Comparison of ENCODE assay signal across 11 mouse cellular contexts in the genomic region with DNA sequence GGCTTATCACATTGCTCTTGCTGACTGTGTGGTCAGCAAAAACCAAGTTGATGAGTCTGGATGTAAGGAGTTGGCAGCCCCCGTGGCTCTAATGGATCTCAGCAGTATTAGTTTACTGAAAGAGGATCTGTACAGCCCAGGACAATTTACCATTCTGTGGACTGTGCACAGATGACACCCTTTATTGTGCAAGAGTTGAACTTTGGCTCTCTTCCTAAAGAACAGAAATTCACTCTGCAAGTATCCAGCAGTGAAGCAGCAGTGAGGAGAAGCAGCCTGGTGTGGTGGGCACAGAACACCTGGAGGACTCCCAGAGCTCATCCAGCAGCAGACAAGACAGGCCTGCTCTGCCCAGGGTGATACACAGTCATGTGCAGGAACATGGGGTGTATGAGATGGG.
DNase-seq lines count a peak whose midpoint lies in the region; ATAC-seq and TF ChIP-seq lines count a peak whose summit lies in the region.
"Had no signal": no experiment of that assay in that cellular context is flagged by ENCODE, and none has a peak within 500 bp of the region (broad histone marks: within the 10 kb centered on the region; RNA-seq: fewer than 3 reads in every experiment).

No protein-coding gene starts in this region.

- H3K27ac ChIP-seq in kidney, postnatal 0 days = no peak overlapping the region
- peak overlapping the region; percentile 29; the same call in 1 of the 2 replicates for H3K27ac ChIP-seq in liver, postnatal 0 days (ENCODE audit: low read depth)

- H3K4me2 ChIP-seq in kidney, postnatal 0 days (ENCODE audit: low read length) = no peak overlapping the region
- no peak overlapping the region for H3K4me2 ChIP-seq in liver, postnatal 0 days (ENCODE audit: low read depth, low read length)

- H3K4me3 ChIP-seq in kidney, postnatal 0 days (replicated peaks; ENCODE audit: low read depth, low read length) = no peak overlapping the region
- no peak overlapping the region for H3K4me3 ChIP-seq in C2C12 (ENCODE audit: insufficient read depth, poor library complexity, severe bottlenecking)
- no peak overlapping the region for H3K4me3 ChIP-seq in liver, postnatal 0 days (ENCODE audit: low read depth, low read length)

- H3K9ac ChIP-seq in kidney, postnatal 0 days (ENCODE audit: low read depth, low read length) = no peak overlapping the region
- H3K9ac ChIP-seq in liver, postnatal 0 days (replicated peaks) = no peak overlapping the region

- H3K36me3 ChIP-seq in kidney, postnatal 0 days (ENCODE audit: insufficient read depth, low read length) = no peaks in the 10 kb centered on the region
- H3K36me3 ChIP-seq in C2C12 (ENCODE audit: control insufficient read depth, insufficient read depth) = no peaks in the 10 kb centered on the region
- no peaks in the 10 kb centered on the region for H3K36me3 ChIP-seq in liver, postnatal 0 days (replicated peaks; ENCODE audit: insufficient read depth, low read length)

- peak; percentile 40 for DNase-seq in kidney, postnatal 0 days (ENCODE audit: low spot score)
- no peak for DNase-seq in kidney, adult 18-20 months
- DNase-seq in adipocyte (ENCODE audit: low spot score) = peak; percentile 62
- no peak for DNase-seq in liver, postnatal 0 days
- DNase-seq in right cerebral cortex, postnatal 4 days = no peak
- no peak for DNase-seq in ovary, postnatal 10 days (ENCODE audit: low spot score)
- DNase-seq: cerebellum, postnatal 10 days; gastrocnemius, postnatal 10 days; retina, postnatal 1 day; thymus, postnatal 4 days had no signal

- H3K4me1 ChIP-seq in kidney, postnatal 0 days (replicated peaks; ENCODE audit: insufficient read depth, low read length) = peaks cover 10% of the 10 kb centered on the region; the same call in 1 of the 2 replicates
- H3K4me1 ChIP-seq in liver, postnatal 0 days (ENCODE audit: insufficient read depth) = peaks cover 21% of the 10 kb centered on the region

- no peak overlapping the region for H3ac ChIP-seq in C2C12 (ENCODE audit: control insufficient read depth, insufficient read length, low read depth)

- no peaks in the 10 kb centered on the region for H3K79me3 ChIP-seq in C2C12 (ENCODE audit: low read depth)

- no peaks in the 10 kb centered on the region for H3K9me3 ChIP-seq in kidney, postnatal 0 days (replicated peaks; ENCODE audit: low read length)
- H3K9me3 ChIP-seq in liver, postnatal 0 days (ENCODE audit: low read length) = no peaks in the 10 kb centered on the region

- TF ChIP-seq CTCF in kidney, postnatal 0 days (IDR thresholded peaks at IDR 0.05; ENCODE audit: low read depth) = no peak
- no peak for TF ChIP-seq CTCF in C2C12 (IDR thresholded peaks at IDR 0.05; ENCODE audit: control insufficient read depth, insufficient read depth, insufficient read length)
- no peak for TF ChIP-seq CTCF in liver, postnatal 0 days (IDR thresholded peaks at IDR 0.05; ENCODE audit: low read depth)

- ATAC-seq in kidney, postnatal 0 days (replicated peaks; ENCODE audit: low FRiP score, low read depth) = 0 out of 2 replicates have a peak, but pooled peaks have one; percentile 29
- peak; percentile 81 for ATAC-seq in liver, postnatal 0 days

- H3K27me3 ChIP-seq in kidney, postnatal 0 days (ENCODE audit: insufficient read depth, low read length) = no peaks in the 10 kb centered on the region
- no peaks in the 10 kb centered on the region for H3K27me3 ChIP-seq in C2C12 (ENCODE audit: control insufficient read depth, insufficient read depth, insufficient read length)
- no peaks in the 10 kb centered on the region for H3K27me3 ChIP-seq in liver, postnatal 0 days (ENCODE audit: insufficient read depth, low read length)

- TF ChIP-seq EP300 in liver, postnatal 0 days (IDR thresholded peaks at IDR 0.05; ENCODE audit: low read depth) = no peak

- no peaks in the 10 kb centered on the region for H3K79me2 ChIP-seq in C2C12 (ENCODE audit: control insufficient read depth, insufficient read depth)

- 38% methylated on average over 1 of the region's 1 CpGs for WGBS in kidney, postnatal 0 days
- 24% methylated on average over 1 of the region's 1 CpGs for WGBS in liver, postnatal 0 days (ENCODE audit: insufficient replicate concordance)

TF ChIP-seq in C2C12, 6 proteins besides CTCF, POLR2A, EP300 and RAD21:
- no peak for TF ChIP-seq MAX (IDR thresholded peaks at IDR 0.05)
- peak; percentile 24 for TF ChIP-seq CEBPB (IDR thresholded peaks at IDR 0.05; ENCODE audit: low read depth)
TF ChIP-seq in C2C12: peak in this region for 1.

Comparison
In these comparisons a context has a peak if more than half of its experiments do, and no peak if none do; other contexts are left out.
1. DNase-seq: peak in kidney, postnatal 0 days (single experiment) and adipocyte (single experiment); none in kidney, adult 18-20 months (single experiment), liver, postnatal 0 days (single experiment), right cerebral cortex, postnatal 4 days (single experiment) and ovary, postnatal 10 days (single experiment).